Mouse (Mus musculus): Measurements from ENCODE around the gene Nacc1. TPM values are rescaled to one million over a fixed set of nuclear protein-coding genes. Genes with fewer than 3 reads are reported as not detected.
A peak's percentile ranks its signal among the peaks of the same experiment; 100 is the strongest.
"Not testable (repeated sequence)": the region's sequence is repeated elsewhere in the genome, so short reads cannot be mapped to it uniquely, and the experiment has no call there.

Nacc1 gene
- polyA plus RNA-seq, 1 experiment from 2014 or later: 109 TPM

DNA sequence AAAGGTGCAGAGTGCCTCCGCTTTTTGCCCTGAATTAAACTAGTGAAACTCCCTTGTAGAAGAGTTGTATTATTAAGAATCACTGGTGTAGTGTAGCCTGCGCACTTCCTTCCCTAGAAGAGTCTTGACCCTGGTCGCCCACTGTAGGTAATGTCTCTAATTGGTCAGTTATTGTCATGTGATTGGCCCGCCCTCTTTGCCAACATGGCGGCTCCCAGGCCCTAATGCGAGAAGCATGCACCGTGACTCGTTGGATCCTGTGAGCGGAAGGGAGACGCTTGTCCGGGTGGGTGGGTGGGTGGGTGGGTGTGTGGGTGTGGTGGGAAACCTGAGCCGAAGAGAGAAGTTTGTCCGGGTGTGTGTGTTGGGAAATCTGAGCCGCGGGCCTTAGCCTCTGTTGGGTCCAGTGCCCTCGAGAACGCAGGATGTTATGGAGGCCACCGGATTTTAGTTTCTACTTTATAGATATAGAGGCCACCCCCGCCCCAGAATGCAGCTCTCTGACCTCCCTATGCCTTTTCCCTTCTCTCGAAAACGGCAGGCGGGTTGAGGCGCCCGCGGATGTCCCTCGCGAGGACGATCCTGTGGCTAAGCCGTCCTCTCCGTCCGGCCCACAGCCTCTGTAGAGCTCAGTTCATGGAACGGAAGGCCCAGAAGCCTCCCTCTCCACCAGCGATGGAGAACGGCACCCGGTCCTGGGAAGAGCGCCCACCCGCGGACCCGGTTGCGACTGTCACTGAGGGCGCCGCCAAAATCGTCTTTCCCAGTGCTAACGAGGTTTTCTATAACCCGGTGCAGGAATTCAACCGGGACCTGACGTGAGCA is 1.6 kb upstream of the Nacc1 start:
- in situ Hi-C loops (cut with MboI; ENCODE audit: low pct_unique_long_range_greater_than_20kb): no loop called here
- DNase-seq (ENCODE audit: low read depth, low spot score) (no peak), ATAC-seq (no peak)
- H3K27me3 ChIP-seq: no peaks in the 10 kb centered on the region
- POLR2A ChIA-PET: interaction anchor here (0.6 to 1.3 kb wide), 4 partner anchors 18 to 348 kb away, joined by 3 read pairs; partner anchors contain the start of gene Tnpo2
- CTCF ChIA-PET: interaction anchor here (0.9 to 1.5 kb wide), 2 partner anchors 10 to 19 kb away, joined by 3 to 4 read pairs; no protein-coding TSS in a partner anchor
- peak; percentile 58 for TF ChIP-seq CTCF (IDR thresholded peaks at IDR 0.05)

DNA sequence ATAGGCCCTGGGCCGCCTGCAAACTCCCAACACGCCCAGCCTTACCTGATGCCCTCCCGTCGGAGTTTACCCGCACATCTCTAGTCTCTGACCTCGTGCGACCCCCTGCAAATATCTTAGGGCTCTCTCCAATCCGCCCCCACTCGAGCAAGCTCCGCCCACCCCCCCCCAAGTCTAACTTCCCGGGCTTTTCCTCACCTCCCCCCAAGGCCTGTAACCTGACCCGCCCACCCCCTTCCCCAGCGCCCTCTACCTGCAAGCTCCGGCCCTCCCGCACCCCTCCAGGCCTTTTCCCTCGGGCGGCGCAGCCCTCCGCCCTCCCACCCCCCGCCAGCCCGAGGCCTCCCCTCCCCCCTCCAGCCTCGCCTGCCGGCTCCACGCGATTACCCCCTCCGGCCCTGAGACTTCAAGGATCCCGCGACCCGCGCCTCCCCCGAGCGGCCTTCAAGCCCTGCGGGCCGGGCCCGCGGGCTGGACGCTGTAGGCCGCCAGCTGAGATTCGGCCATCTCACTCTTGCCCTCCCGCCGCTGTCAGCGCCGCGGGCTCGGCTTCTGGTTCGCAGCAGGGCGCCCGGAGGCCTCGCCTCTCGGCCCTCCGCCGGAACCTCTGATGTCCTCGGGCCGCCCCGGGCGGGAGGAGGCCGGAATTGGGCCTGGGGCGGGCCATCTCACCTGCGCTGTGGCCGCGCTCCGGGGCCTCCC is 508 bp downstream of the Nacc1 start:
- ATAC-seq (peak; percentile 22), DNase-seq (ENCODE audit: low read depth, low spot score) (no peak)
- in situ Hi-C loops (cut with MboI; ENCODE audit: low pct_unique_long_range_greater_than_20kb): no loop called here
- no peaks in the 10 kb centered on the region for H3K27me3 ChIP-seq
- ChIA-PET CTCF (no interaction called here), POLR2A (interaction anchor here (0.8 to 1.3 kb wide), 3 partner anchors 19 to 27 kb away, joined by 3 to 5 read pairs (median 3); no protein-coding TSS in a partner anchor)
- no peak for TF ChIP-seq CTCF (IDR thresholded peaks at IDR 0.05)

DNA sequence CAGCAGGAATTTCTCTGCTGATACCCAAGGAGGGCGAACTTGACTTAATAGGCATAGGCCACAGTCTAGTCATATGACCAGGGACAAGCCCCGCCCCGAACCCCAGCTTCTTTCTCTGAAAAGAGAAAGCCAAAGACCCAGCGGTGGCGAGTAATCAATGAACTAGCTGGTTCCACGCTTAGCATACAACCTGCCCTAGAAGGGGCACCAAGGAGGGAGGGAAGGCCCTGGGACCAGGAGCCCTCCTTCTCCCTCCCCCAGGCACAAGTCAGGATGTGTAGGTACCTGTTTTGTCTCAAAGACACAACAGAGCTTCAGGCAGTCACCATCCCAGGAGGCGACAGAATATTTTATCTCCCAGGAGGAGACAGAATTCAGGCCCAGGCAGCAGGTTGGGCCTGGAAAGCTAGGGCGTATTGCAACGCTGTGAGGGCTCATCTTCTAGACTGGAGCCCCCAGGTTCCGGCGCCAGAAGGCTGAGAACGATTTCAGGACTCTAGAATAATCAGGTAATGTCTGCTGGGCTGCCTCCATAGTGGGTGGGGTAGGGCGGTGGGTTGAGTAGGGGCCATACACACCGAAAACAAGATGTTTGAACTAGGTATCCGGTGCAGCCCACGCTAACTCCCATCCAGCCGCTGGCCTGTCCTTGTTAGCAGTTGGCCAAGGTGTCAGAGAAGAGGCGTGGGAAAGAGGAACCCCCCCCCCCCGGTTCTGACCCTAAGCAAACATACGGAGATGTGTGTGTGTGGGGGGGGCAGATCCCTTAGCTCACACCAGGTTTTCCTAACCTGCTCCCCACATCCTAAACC is 1.3 kb downstream of the Nacc1 start, which contains the start of gene Trmt1:
TSS of gene Trmt1 (plus strand) at position 117 of the 812 bp plus-strand sequence.
- ChIA-PET CTCF (no interaction called here), POLR2A (interaction anchor here (0.5 to 1.1 kb wide), 3 partner anchors 18 to 62 kb away, joined by 3 to 5 read pairs (median 3); no protein-coding TSS in a partner anchor)
- no peak for TF ChIP-seq CTCF (IDR thresholded peaks at IDR 0.05)
- no peak for DNase-seq (ENCODE audit: low read depth, low spot score)
- in situ Hi-C loops (cut with MboI; ENCODE audit: low pct_unique_long_range_greater_than_20kb): no loop called here
- no peak for ATAC-seq
- no peaks in the 10 kb centered on the region for H3K27me3 ChIP-seq

DNA sequence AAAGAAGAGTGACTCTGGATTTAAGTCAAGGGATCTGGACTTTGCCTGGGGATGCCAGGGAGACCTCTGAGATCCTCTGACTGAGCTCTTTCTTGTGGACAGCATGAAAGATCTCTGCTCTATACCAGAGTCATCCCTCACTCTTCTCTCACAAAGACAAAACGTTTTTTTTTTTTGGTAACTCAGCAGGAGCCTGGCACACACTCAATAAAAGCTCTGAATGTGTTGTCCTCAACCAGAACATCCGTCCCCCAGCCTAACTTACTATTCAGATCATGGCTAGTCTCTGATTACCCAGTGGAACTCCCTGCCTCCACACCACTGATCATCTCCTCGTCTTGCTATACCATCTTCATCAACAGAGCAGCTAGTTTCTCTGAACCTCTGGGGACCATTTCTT is 3.1 kb downstream of the Nacc1 start:
- TF ChIP-seq CTCF (IDR thresholded peaks at IDR 0.05): no peak
- ATAC-seq: no peak
- in situ Hi-C loops (cut with MboI; ENCODE audit: low pct_unique_long_range_greater_than_20kb): no loop called here
- ChIA-PET POLR2A (interaction anchor here (0.9 to 1.7 kb wide), 2 partner anchors 23 to 129 kb away, joined by 3 to 5 read pairs; partner anchors contain the start of gene Ier2), CTCF (interaction anchor here (1.0 kb wide), 1 partner anchor 19 kb away, joined by 3 read pairs; no protein-coding TSS in a partner anchor)
- no peak for DNase-seq (ENCODE audit: low read depth, low spot score)
- no peaks in the 10 kb centered on the region for H3K27me3 ChIP-seq

DNA sequence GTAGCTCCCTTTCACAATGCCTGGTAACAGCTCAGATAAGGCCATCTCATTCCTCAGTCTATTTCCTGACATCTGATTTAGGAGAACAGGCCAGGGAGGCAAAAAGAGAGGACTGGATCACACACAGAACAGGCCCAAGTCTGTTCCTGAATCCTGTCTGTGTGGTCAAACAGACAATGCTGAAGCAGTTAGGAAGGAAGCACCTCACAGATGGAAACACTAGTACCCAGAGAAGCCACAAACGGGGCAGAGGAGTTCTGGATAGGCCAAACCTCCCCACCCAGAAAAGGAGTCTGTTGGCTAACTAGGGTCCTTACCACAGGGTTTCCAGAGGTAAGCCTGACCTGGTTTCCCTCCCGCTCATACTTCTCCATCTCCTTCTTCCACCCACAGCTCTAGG is 5.4 kb downstream of the Nacc1 start:
- ChIA-PET CTCF (interaction anchor here (0.9 to 1.2 kb wide), 2 partner anchors 13 to 16 kb away, joined by 3 to 4 read pairs; no protein-coding TSS in a partner anchor), POLR2A (interaction anchor here (0.5 to 1.2 kb wide), 2 partner anchors 17 to 1068 kb away, joined by 3 read pairs; no protein-coding TSS in a partner anchor)
- H3K27me3 ChIP-seq: no peaks in the 10 kb centered on the region
- in situ Hi-C loops (cut with MboI; ENCODE audit: low pct_unique_long_range_greater_than_20kb): no loop called here
- TF ChIP-seq CTCF (IDR thresholded peaks at IDR 0.05): no peak
- ATAC-seq (no peak), DNase-seq (ENCODE audit: low read depth, low spot score) (no peak)

DNA sequence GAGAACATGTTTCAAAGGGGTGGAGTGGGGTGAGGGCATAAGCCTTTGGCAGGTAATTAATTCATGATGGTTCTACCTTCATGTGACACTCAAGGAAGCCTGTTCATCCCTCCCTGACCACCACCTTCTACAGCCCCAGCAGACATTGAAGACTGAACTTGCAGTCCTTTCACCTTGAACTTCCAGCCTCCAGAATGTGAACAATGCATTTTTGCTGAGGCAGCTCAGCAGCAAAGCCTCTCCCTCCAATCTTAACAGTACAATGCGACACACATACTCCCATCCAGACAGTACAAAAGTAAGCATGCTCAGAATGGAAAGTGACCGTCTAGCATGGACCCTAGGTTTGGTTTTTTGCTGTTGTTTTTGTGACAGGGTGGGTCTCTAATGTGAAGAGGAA is 6.2 kb downstream of the Nacc1 start:
- CTCF ChIA-PET: interaction anchor here (0.9 to 1.2 kb wide), 2 partner anchors 12 to 16 kb away, joined by 3 to 4 read pairs; no protein-coding TSS in a partner anchor
- no peak for DNase-seq (ENCODE audit: low read depth, low spot score)
- ATAC-seq: no peak
- in situ Hi-C loops (cut with MboI; ENCODE audit: low pct_unique_long_range_greater_than_20kb): no loop called here
- POLR2A ChIA-PET: interaction anchor here (0.5 to 1.2 kb wide), 2 partner anchors 16 to 1067 kb away, joined by 3 read pairs; no protein-coding TSS in a partner anchor
- no peaks in the 10 kb centered on the region for H3K27me3 ChIP-seq
- no peak for TF ChIP-seq CTCF (IDR thresholded peaks at IDR 0.05)

DNA sequence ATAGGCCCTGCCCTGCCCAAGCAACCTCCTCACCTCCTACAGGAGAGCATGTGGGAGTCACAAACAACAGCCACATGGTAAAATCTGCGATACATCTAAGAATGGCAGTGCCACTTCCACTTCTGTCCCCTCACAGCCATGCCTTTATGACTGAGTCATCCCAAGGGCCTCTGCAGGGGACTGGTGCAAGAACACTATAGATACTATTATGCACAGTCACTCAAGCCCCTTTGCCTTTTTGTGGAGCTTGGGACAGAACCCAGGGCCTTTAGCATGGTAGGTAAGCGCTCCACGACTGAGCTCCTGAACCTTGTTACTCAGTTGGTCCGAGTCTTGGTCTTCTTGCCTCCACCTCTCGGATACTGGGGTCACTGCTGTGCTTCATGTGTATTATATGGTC is 10.4 kb downstream of the Nacc1 start:
- ChIA-PET POLR2A (no interaction called here), CTCF (no interaction called here)
- in situ Hi-C loops (cut with MboI; ENCODE audit: low pct_unique_long_range_greater_than_20kb): no loop called here
- no peak for TF ChIP-seq CTCF (IDR thresholded peaks at IDR 0.05)
- ATAC-seq (no peak), DNase-seq (ENCODE audit: low read depth, low spot score) (no peak)
- no peaks in the 10 kb centered on the region for H3K27me3 ChIP-seq

DNA sequence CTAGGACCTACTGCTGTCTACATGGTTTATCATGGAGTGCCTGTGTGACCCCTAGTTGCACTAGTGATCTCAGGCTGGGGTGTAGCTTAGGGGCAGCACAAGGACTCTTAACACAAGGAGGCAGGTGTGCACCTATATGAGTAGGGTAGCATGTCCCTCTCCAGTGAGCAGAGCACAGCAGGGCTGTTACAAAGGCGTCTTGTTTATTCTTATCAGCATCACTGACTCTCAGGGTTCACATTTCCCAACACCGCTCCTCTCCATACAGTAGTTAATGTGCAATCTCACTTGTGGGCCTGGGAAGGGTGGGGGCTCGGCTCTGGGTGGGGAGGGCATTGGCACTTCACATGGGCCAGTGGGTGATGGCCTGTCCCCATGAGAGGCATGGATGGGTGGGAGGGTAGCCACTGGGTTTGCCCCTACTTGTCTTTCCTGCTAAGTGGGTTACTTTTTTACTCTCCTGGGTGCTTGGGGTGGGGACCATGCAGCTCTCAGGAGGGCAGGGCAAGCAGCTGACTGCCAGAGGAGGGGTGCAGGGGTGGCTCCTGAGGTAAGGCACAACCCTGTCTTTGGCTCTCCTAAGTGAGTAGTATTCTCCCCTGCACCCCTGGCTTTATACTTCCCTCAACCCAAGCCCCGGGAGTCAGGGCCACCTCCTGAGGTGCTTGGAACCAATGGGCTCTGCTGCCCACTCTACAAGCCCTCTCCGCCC is 17.2 kb downstream of the Nacc1 start:
- CTCF ChIA-PET: interaction anchor here (1.9 kb wide), 1 partner anchor 11 kb away, joined by 4 read pairs; no protein-coding TSS in a partner anchor
- in situ Hi-C loops (cut with MboI; ENCODE audit: low pct_unique_long_range_greater_than_20kb): loop anchor here (25.0 kb wide), 1 partner anchor 658 kb away; the partner anchor contains the start of genes 1700067K01Rik, 2210011C24Rik and Palm3
- not testable (repeated sequence) for H3K27me3 ChIP-seq; ATAC-seq; DNase-seq (ENCODE audit: low read depth, low spot score)
- POLR2A ChIA-PET: interaction anchor here (1.0 kb wide), 1 partner anchor 19 kb away, joined by 3 read pairs; no protein-coding TSS in a partner anchor

Measured in Patski (cell line).